Mouse (Mus musculus): ENCODE results near the gene Glrb. TPM values are rescaled to one million over a fixed set of nuclear protein-coding genes. Genes with fewer than 3 reads are reported as not detected.

Glrb gene
- polyA plus RNA-seq, 1 experiment from 2014 or later: 3.7 TPM

Other genes with a start within 250 kb of the Glrb start
- gene Gria2, start 110.8 kb downstream of the Glrb start, polyA plus RNA-seq (2015; fragmentation: Nextera tagmentation; extraction: Ambion mirVana): 0.38 and 0.46 TPM in 2 replicates
- 12.8 and 14.4 TPM in 2 replicates for gene Pdgfc, start 122.8 kb upstream of the Glrb start, polyA plus RNA-seq (2015; fragmentation: Nextera tagmentation; extraction: Ambion mirVana)

Data from lung, embryonic 15.5 days (tissue).